In the genomic region with DNA sequence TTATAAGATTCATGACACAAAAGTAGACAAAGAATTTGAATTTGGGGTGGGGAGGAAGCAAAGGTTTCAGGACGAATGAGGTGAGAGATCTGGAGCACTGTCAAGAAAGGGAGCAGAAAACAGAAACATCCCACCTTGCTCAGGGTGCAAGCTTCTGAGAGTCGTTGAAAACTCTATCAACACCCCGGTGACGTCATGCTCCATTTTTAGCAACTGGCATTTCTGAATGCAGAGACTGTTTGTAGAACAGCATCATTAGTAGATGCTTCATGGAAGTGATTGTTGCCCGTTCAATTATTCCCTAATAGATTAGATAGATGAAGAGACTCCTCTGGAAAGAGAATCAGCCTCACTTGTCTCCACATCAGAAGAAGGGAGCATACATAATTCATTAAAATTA, we compare ENCODE assay signal across 14 mouse cellular contexts. TPM values are rescaled to one million over a fixed set of nuclear protein-coding genes. Genes with fewer than 3 reads are reported as not detected.
DNase-seq lines count a peak whose midpoint lies in the region; ATAC-seq lines count a peak whose summit lies in the region.
"Had no signal": no experiment of that assay in that cellular context is flagged by ENCODE, and none has a peak within 500 bp of the region (broad histone marks: within the 10 kb centered on the region; RNA-seq: fewer than 3 reads in every experiment).

No protein-coding gene starts in this region.

- DNase-seq in frontal cortex, postnatal 10 days (ENCODE audit: low spot score in 2 of 2) = no peak
- DNase-seq in layer of hippocampus, postnatal 14 days (ENCODE audit: low spot score in 2 of 2) = peak; percentile 14 to 20
- no peak for DNase-seq in layer of hippocampus, adult 9-11 months
- DNase-seq in brain, adult 2 months (ENCODE audit: low read depth, low spot score) = peak; percentile 75
- DNase-seq in right cerebral cortex, postnatal 10 days (ENCODE audit: low spot score in 2 of 2) = peak; percentile 51
- DNase-seq: heart, postnatal 36 days; liver, embryonic 13.5 days; lung, postnatal 4 days; thymus, postnatal 4 days had no signal

- peak; percentile 41; the same call in 1 of the 2 replicates for ATAC-seq in frontal cortex, adult (ENCODE audit: low TSS enrichment)
- no peak for ATAC-seq in inflammation-experienced regulatory T-cells, adult 6 months
- ATAC-seq: CD4-positive, CD25-positive, alpha-beta regulatory T cell, adult 4 months; intestine, postnatal 0 days; Patski had no signal

RNA-seq across cellular contexts. Expression of gene Snrk, which starts 38.6 kb away (rescaled TPM):
- 100 to 1,000 TPM; 110 to 122 TPM for total RNA-seq in layer of hippocampus, postnatal 14 days (2021)
- 10 to 100 TPM; 20.1 to 26.7 (median 25.2) TPM for polyA plus RNA-seq in inflammation-experienced regulatory T-cells, adult 6 months (2017; shearing (Covaris generic))

Comparison
In these comparisons a context has a peak if more than half of its experiments do, and no peak if none do; other contexts are left out.
1. DNase-seq: peak in layer of hippocampus, postnatal 14 days (2 of 2), brain, adult 2 months (single experiment) and right cerebral cortex, postnatal 10 days (2 of 2); none in frontal cortex, postnatal 10 days (0 of 2) and layer of hippocampus, adult 9-11 months (single experiment).